Mouse (Mus musculus): ENCODE measurements around the gene Cacng7. TPM values are rescaled to one million over a fixed set of nuclear protein-coding genes. Genes with fewer than 3 reads are reported as not detected.

The Cacng7 gene
- 3.3 and 3.8 TPM in 2 replicates for polyA plus RNA-seq (2014; fragmentation: Nextera tagmentation; extraction: Ambion mirVana)

GRCm38 (mm10) chr7:3332619-3333521, at the start of gene Cacng7:
TSS of gene Cacng7 (plus strand) at chr7:3332955.
- Histone ChIP-seq H3K4me1 (ENCODE audit: control insufficient read depth, insufficient read depth, low read length) (peaks cover 10% of the 10 kb centered on the region), H3K27ac (ENCODE audit: low read depth, low read length) (peak within 1 kb of the TSS; percentile 89), H3K9me3 (replicated peaks; ENCODE audit: control insufficient read depth, low read length) (no peaks in the 10 kb centered on the region), H3K9ac (ENCODE audit: low read length) (peak within 1 kb of the TSS; percentile 93), H3K4me3 (ENCODE audit: low read depth, low read length) (peak within 1 kb of the TSS; percentile 75), H3K4me2 (ENCODE audit: low read length) (peak within 1 kb of the TSS; percentile 60), H3K27me3 (replicated peaks; ENCODE audit: control insufficient read depth, insufficient read depth, low read length) (no peaks in the 10 kb centered on the region), H3K36me3 (ENCODE audit: control insufficient read depth, insufficient read depth, low read length) (peaks cover 2% of the 10 kb centered on the region; the same call in 1 of the 2 replicates)
- 1% methylated on average over 56 of the region's 65 CpGs for WGBS
- peak; percentile 82 for ATAC-seq
- DNase-seq (ENCODE audit: low spot score), result peak; percentile 90

- no peak for DNase-seq (ENCODE audit: low spot score)
- Histone ChIP-seq H3K4me3 (ENCODE audit: low read depth, low read length) (no peak overlapping the region), H3K36me3 (ENCODE audit: control insufficient read depth, insufficient read depth, low read length) (no peaks in the 10 kb centered on the region), H3K9ac (ENCODE audit: low read length) (no peak overlapping the region), H3K4me1 (ENCODE audit: control insufficient read depth, insufficient read depth, low read length) (no peaks in the 10 kb centered on the region), H3K9me3 (replicated peaks; ENCODE audit: control insufficient read depth, low read length) (no peaks in the 10 kb centered on the region), H3K27me3 (replicated peaks; ENCODE audit: control insufficient read depth, insufficient read depth, low read length) (no peaks in the 10 kb centered on the region), H3K4me2 (ENCODE audit: low read length) (no peak overlapping the region), H3K27ac (ENCODE audit: low read depth, low read length) (no peak overlapping the region)
- no peak for ATAC-seq
- WGBS, result 88% methylated on average over 11 of the region's 11 CpGs
Observed at GRCm38 (mm10) chr7:3283081-3283875, 49.5 kb upstream of the Cacng7 start.

DNA sequence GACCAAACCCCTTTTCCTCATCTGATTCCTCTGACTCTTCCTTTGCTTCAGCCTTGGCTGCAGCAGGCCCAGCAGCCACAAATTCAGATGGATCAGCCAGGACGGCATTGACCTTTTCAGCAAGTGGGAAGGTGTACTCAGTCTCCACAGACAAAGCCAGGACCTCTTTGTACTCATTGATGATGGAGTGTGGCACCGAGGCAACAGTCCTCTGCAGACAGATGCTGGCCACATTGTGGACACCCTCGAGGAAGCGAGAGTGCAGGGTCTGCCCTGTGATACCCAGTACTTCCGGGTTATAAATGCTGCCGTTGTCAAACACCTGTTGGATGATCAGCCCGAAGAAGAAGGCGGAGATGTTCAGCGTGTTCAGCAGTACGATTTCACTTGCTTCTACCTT, 48.2 kb upstream of the Cacng7 start:
- Histone ChIP-seq H3K27me3 (replicated peaks; ENCODE audit: control insufficient read depth, insufficient read depth, low read length) (no peaks in the 10 kb centered on the region), H3K9ac (ENCODE audit: low read length) (no peak overlapping the region), H3K4me2 (ENCODE audit: low read length) (no peak overlapping the region), H3K36me3 (ENCODE audit: control insufficient read depth, insufficient read depth, low read length) (no peaks in the 10 kb centered on the region), H3K9me3 (replicated peaks; ENCODE audit: control insufficient read depth, low read length) (no peaks in the 10 kb centered on the region), H3K4me1 (ENCODE audit: control insufficient read depth, insufficient read depth, low read length) (no peaks in the 10 kb centered on the region), H3K4me3 (ENCODE audit: low read depth, low read length) (no peak overlapping the region), H3K27ac (ENCODE audit: low read depth, low read length) (no peak overlapping the region)
- ATAC-seq (no peak), DNase-seq (ENCODE audit: low spot score) (no peak)
- 87% methylated on average over 10 of the region's 10 CpGs for WGBS

GRCm38 (mm10) chr7:3286036-3286435, 46.7 kb upstream of the Cacng7 start:
- H3K27me3 ChIP-seq (replicated peaks; ENCODE audit: control insufficient read depth, insufficient read depth, low read length), result no peaks in the 10 kb centered on the region
- no peak overlapping the region for H3K4me2 ChIP-seq (ENCODE audit: low read length)
- 95% methylated on average over 5 of the region's 5 CpGs for WGBS
- 0 out of 2 replicates have a peak, but pooled peaks cover 3% of the 10 kb centered on the region for H3K4me1 ChIP-seq (ENCODE audit: control insufficient read depth, insufficient read depth, low read length)
- no peaks in the 10 kb centered on the region for H3K9me3 ChIP-seq (replicated peaks; ENCODE audit: control insufficient read depth, low read length)
- H3K27ac ChIP-seq (ENCODE audit: low read depth, low read length), result no peak overlapping the region
- no peak overlapping the region for H3K9ac ChIP-seq (ENCODE audit: low read length)
- H3K4me3 ChIP-seq (ENCODE audit: low read depth, low read length), result no peak overlapping the region
- DNase-seq (ENCODE audit: low spot score) (no peak), ATAC-seq (no peak)
- no peaks in the 10 kb centered on the region for H3K36me3 ChIP-seq (ENCODE audit: control insufficient read depth, insufficient read depth, low read length)

DNA sequence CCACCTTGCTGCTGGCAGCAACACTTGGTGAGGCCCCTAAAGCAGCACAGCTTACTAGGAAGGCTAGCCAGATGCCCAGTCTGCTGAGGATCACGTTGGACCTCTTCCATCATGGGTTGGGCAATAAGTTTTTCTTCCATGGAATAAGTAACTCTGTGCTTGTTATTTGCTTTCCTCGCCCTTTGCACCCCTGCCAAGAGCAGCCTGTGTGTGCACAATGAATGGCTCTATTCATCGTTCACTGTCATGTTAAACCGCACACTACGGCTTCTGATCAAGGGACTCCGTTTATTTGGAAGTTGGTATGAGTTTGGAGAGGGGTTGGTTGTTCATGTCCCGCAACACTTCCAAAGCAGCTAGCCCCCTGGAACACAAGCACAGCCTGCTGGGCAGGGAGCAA, 45.6 kb upstream of the Cacng7 start:
- no peak overlapping the region for H3K4me2 ChIP-seq (ENCODE audit: low read length)
- DNase-seq (ENCODE audit: low spot score), result peak; percentile 55
- H3K9ac ChIP-seq (ENCODE audit: low read length), result no peak overlapping the region
- 22% methylated on average over 7 of the region's 7 CpGs for WGBS
- H3K27me3 ChIP-seq (replicated peaks; ENCODE audit: control insufficient read depth, insufficient read depth, low read length), result no peaks in the 10 kb centered on the region
- no peaks in the 10 kb centered on the region for H3K9me3 ChIP-seq (replicated peaks; ENCODE audit: control insufficient read depth, low read length)
- ATAC-seq, result no peak
- H3K4me1 ChIP-seq (ENCODE audit: control insufficient read depth, insufficient read depth, low read length), result 0 out of 2 replicates have a peak, but pooled peaks cover 3% of the 10 kb centered on the region
- no peak overlapping the region for H3K4me3 ChIP-seq (ENCODE audit: low read depth, low read length)
- no peak overlapping the region for H3K27ac ChIP-seq (ENCODE audit: low read depth, low read length)
- no peaks in the 10 kb centered on the region for H3K36me3 ChIP-seq (ENCODE audit: control insufficient read depth, insufficient read depth, low read length)

DNA sequence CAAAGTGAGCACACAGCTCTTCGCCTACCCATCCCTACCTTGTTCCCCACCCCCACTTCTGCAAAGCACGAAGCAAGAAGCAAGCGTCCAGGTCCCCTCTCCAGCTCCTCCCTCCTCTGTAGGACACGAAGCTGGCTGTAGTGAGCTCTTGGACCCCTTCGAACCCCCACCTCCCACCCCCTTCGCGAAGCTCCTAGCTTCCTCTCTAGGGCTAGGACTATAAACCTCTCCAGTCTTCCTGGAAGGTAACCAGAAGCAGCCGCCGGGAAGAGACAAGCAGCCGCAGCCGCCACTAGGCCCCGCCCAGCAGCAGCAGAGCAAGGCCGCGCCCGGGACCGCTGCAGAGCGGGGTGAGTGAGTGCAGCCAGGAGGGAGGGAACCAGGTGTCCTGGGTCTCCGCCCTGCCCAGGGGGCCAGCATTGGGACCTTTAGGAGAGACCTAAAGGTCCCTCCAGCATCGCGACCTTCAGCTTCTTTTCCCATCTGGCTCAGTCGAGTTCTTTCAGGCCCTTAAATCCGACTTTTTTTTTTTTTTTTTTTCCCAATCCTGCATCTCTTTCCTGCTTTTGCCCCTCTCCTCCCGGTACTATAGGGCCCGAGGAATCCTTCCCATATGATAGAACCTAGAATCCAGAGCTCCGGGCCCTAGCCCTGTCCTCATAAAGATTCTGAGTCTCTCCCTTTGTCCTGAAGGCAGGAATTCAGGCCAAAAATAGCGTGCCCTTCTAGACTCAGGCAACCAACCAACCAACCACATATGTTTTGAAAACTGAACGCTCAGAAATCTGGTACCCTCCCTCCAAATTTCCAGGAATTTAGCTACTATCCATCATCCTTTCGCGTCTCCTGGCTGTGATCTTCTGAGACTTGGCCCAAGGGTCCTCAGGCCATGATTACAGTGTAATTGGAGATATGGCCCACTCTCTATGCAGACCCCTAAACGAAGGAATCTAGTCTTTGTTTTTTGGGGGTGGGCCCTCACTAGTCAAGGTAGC, 43.5 kb upstream of the Cacng7 start, which contains the start of the genes Myadm and Prkcg:
TSS of gene Myadm (plus strand) at position 105 of the 995 bp plus-strand sequence.
TSS of gene Prkcg (plus strand) at position 204 of the 995 bp plus-strand sequence.
- peak within 1 kb of the TSS; percentile 48 for H3K4me3 ChIP-seq (ENCODE audit: low read depth, low read length)
- peak; percentile 80 for DNase-seq (ENCODE audit: low spot score)
- H3K4me1 ChIP-seq (ENCODE audit: control insufficient read depth, insufficient read depth, low read length), result peaks cover 7% of the 10 kb centered on the region
- peak within 1 kb of the TSS; percentile 71 for H3K27ac ChIP-seq (ENCODE audit: low read depth, low read length)
- peaks cover 6% of the 10 kb centered on the region; the same call in 1 of the 2 replicates for H3K36me3 ChIP-seq (ENCODE audit: control insufficient read depth, insufficient read depth, low read length)
- no peaks in the 10 kb centered on the region for H3K9me3 ChIP-seq (replicated peaks; ENCODE audit: control insufficient read depth, low read length)
- ATAC-seq, result peak; percentile 55
- H3K4me2 ChIP-seq (ENCODE audit: low read length), result peak within 1 kb of the TSS; percentile 69
- WGBS, result 3% methylated on average over 30 of the region's 30 CpGs
- no peaks in the 10 kb centered on the region for H3K27me3 ChIP-seq (replicated peaks; ENCODE audit: control insufficient read depth, insufficient read depth, low read length)
- H3K9ac ChIP-seq (ENCODE audit: low read length), result peak within 1 kb of the TSS; percentile 82

DNA sequence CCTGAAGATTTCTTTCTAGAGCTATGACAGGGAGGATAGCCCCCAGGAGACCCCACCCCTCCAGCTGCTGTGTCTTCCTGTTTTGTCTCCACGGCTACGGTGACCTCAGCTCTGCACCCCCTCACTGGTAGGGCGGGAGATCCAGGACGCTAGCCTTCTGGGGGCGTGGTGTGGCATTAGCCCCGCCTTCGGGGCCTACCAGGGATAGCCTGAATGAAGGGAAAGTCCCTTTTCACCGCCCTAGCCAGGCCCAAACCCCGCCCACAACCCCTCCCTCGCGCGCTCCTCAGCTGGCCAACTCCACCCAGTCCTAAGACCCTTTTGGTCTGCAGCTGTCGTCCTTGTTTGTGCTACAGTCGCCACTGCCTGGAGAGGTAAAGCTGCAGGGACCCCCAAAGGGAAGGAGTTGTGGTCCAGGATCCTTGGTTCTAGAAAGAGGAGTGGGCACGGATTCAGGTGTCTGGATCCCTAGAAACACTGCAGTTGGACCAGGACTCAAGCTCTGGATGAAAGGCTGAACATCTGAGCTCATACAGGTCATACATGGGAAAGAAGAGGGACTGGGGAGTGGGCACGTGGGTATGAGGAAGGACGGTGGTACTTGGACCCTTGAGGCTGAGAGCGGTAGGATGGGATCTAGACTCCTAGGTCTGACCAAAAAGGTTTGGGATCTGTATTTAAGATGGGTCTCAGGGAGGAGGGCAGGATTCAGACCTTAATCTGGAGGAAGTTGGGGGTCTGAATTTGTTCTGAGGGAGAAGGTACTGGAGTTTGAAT, 42.3 kb upstream of the Cacng7 start:
- Histone ChIP-seq H3K27ac (ENCODE audit: low read depth, low read length) (peak overlapping the region; percentile 71), H3K36me3 (ENCODE audit: control insufficient read depth, insufficient read depth, low read length) (peaks cover 11% of the 10 kb centered on the region; the same call in 1 of the 2 replicates), H3K4me1 (ENCODE audit: control insufficient read depth, insufficient read depth, low read length) (peaks cover 7% of the 10 kb centered on the region), H3K4me3 (ENCODE audit: low read depth, low read length) (peak overlapping the region; percentile 48), H3K4me2 (ENCODE audit: low read length) (peak overlapping the region; percentile 69), H3K9me3 (replicated peaks; ENCODE audit: control insufficient read depth, low read length) (no peaks in the 10 kb centered on the region), H3K27me3 (replicated peaks; ENCODE audit: control insufficient read depth, insufficient read depth, low read length) (no peaks in the 10 kb centered on the region), H3K9ac (ENCODE audit: low read length) (peak overlapping the region; percentile 82)
- DNase-seq (ENCODE audit: low spot score), result peak; percentile 96
- 2% methylated on average over 18 of the region's 18 CpGs for WGBS
- ATAC-seq, result peak; percentile 90

All from forebrain, embryonic 14.5 days (tissue).